Mouse (Mus musculus) stomach, postnatal 0 days (tissue): ENCODE data around the gene Itprip. TPM values are rescaled to one million over a fixed set of nuclear protein-coding genes. Genes with fewer than 3 reads are reported as not detected.
A peak's percentile ranks its signal among the peaks of the same experiment; 100 is the strongest.

ENCODE experiments used
- ATAC-seq: fragments of 200-750 bp; cut with Nextera tagmentation; 2 replicates; pipeline ENCODE4 v1.8.0; 2017; ENCODE audit not compliant: low FRiP score, low TSS enrichment
- DNase-seq: peaks from one replicate; pipeline ENCODE4 v3.0.0-alpha.2; 2016; ENCODE audit warnings: low spot score
- H3K27ac ChIP-seq: fragments of 300-500 bp; sonication (generic); replicated peaks from 2 replicates; pipeline ENCODE4 v1.5.1; 2014; ENCODE audit warnings: mild to moderate bottlenecking, control low read depth
- H3K27me3 ChIP-seq: fragments of 300-500 bp; sonication (generic); 2 replicates; pipeline ENCODE4 v1.6.1; 2014; ENCODE audit warnings: low read length; ENCODE audit not compliant: control insufficient read depth, insufficient read depth
- H3K36me3 ChIP-seq: fragments of 300-500 bp; sonication (generic); 2 replicates; pipeline ENCODE4 v1.6.1; 2014; ENCODE audit warnings: low read length, mixed read lengths; ENCODE audit not compliant: control insufficient read depth, insufficient read depth
- H3K4me1 ChIP-seq: fragments of 300-500 bp; sonication (generic); replicated peaks from 2 replicates; pipeline ENCODE4 v1.6.1; 2014; ENCODE audit warnings: antibody characterized with exemption; ENCODE audit not compliant: control insufficient read depth, insufficient read depth
- H3K4me2 ChIP-seq: fragments of 300-500 bp; sonication (generic); replicated peaks from 2 replicates; pipeline ENCODE4 v1.6.1; 2014; ENCODE audit warnings: low read depth, mild to moderate bottlenecking, control low read depth, moderate library complexity
- H3K4me3 ChIP-seq: fragments of 300-500 bp; sonication (generic); 2 replicates; pipeline ENCODE4 v1.5.1; 2014; ENCODE audit warnings: low read depth, low read length, control low read depth
- H3K9ac ChIP-seq: fragments of 300-500 bp; sonication (generic); 2 replicates; pipeline ENCODE4 v1.6.1; 2014; ENCODE audit warnings: mild to moderate bottlenecking, low read length, control low read depth, mixed read lengths
- H3K9me3 ChIP-seq: fragments of 300-500 bp; sonication (generic); 2 replicates; pipeline ENCODE4 v1.6.1; 2016; ENCODE audit warnings: low read length; ENCODE audit not compliant: control insufficient read depth
- CTCF ChIP-seq: IDR thresholded peaks from 2 replicates; pipeline ENCODE4 v1.5.1; 2016; ENCODE audit warnings: antibody characterized with exemption, low read depth, mild to moderate bottlenecking, moderate library complexity
- EP300 ChIP-seq: optimal IDR thresholded peaks from 2 replicates; pipeline ENCODE3; 2016; ENCODE audit warnings: antibody characterized with exemption
- WGBS: fragments of 180-500 bp; shearing (Covaris S2); extraction: QIAGEN DNeasy Blood & Tissue Kit; methylation state at CpG from one replicate; pipeline ENCODE4 v1.1.7; 2014; 5-methylcytosine and 5-hydroxymethylcytosine counted together
- polyA plus RNA-seq: library from polyadenylated mRNA; unstranded; fragments of >200 nt; fragmentation: Nextera tagmentation; extraction: Ambion mirVana; gene quantifications from 2 replicates; pipeline ENCODE4 v1.2.1, GENCODE M21; 2015

The Itprip gene
- polyA plus RNA-seq, 1 experiment from 2014 or later, result 7.9 TPM

- ATAC-seq, result no peak
- H3K27me3 ChIP-seq, result no peaks in the 10 kb centered on the region
- TF ChIP-seq EP300 (no peak), CTCF (no peak)
- 94% methylated on average over 7 of the region's 7 CpGs for WGBS
- no peak overlapping the region for H3K4me3 ChIP-seq
- no peaks in the 10 kb centered on the region for H3K9me3 ChIP-seq
- no peak for DNase-seq
- H3K36me3 ChIP-seq, result no peaks in the 10 kb centered on the region
- no peak overlapping the region for H3K9ac ChIP-seq
- H3K4me1 ChIP-seq, result peaks cover 15% of the 10 kb centered on the region
- H3K27ac ChIP-seq, result no peak overlapping the region
- no peak overlapping the region for H3K4me2 ChIP-seq
Measured at GRCm38 (mm10) chr19:47913344-47913743, 5.8 kb downstream of the Itprip start.

GRCm38 (mm10) chr19:47910751-47911150, 8.3 kb downstream of the Itprip start:
- H3K4me3 ChIP-seq, result no peak overlapping the region
- peaks cover 11% of the 10 kb centered on the region for H3K4me1 ChIP-seq
- H3K27ac ChIP-seq, result no peak overlapping the region
- H3K9me3 ChIP-seq, result no peaks in the 10 kb centered on the region
- H3K27me3 ChIP-seq, result no peaks in the 10 kb centered on the region
- DNase-seq (no peak), ATAC-seq (no peak)
- no peak for TF ChIP-seq CTCF
- TF ChIP-seq EP300, result no peak
- H3K9ac ChIP-seq, result no peak overlapping the region
- WGBS, result 78% methylated on average over 4 of the region's 4 CpGs
- H3K36me3 ChIP-seq, result no peaks in the 10 kb centered on the region
- no peak overlapping the region for H3K4me2 ChIP-seq

- TF ChIP-seq CTCF (no peak), EP300 (no peak)
- Histone ChIP-seq H3K4me3 (no peak overlapping the region), H3K9ac (no peak overlapping the region), H3K36me3 (no peaks in the 10 kb centered on the region), H3K9me3 (no peaks in the 10 kb centered on the region), H3K27ac (no peak overlapping the region; the same call in 1 of the 2 replicates), H3K4me2 (no peak overlapping the region; the same call in 1 of the 2 replicates), H3K27me3 (no peaks in the 10 kb centered on the region), H3K4me1 (peaks cover 11% of the 10 kb centered on the region)
- WGBS, result 47% methylated on average over 3 of the region's 4 CpGs
- ATAC-seq (no peak), DNase-seq (no peak)
Measured at GRCm38 (mm10) chr19:47910117-47910618, 8.9 kb downstream of the Itprip start.

- ATAC-seq (peak; percentile 21; the same call in 1 of the 2 replicates), DNase-seq (no peak)
- H3K36me3 ChIP-seq, result no peaks in the 10 kb centered on the region
- no peak overlapping the region for H3K4me3 ChIP-seq
- peak overlapping the region; percentile 40 for H3K4me2 ChIP-seq
- no peaks in the 10 kb centered on the region for H3K27me3 ChIP-seq
- H3K9ac ChIP-seq, result peak overlapping the region; percentile 35; the same call in 1 of the 2 replicates
- no peaks in the 10 kb centered on the region for H3K9me3 ChIP-seq
- WGBS, result 9% methylated on average over 10 of the region's 10 CpGs
- peaks cover 11% of the 10 kb centered on the region for H3K4me1 ChIP-seq
- H3K27ac ChIP-seq, result peak overlapping the region; percentile 56; the same call in 1 of the 2 replicates
- TF ChIP-seq EP300 (no peak), CTCF (peak; percentile 39; the same call in 1 of the 2 replicates)
Measured at GRCm38 (mm10) chr19:47909387-47910116, 9.5 kb downstream of the Itprip start.

- H3K4me3 ChIP-seq, result no peak overlapping the region
- peaks cover 11% of the 10 kb centered on the region for H3K4me1 ChIP-seq
- TF ChIP-seq CTCF (no peak), EP300 (no peak)
- ATAC-seq, result 0 out of 2 replicates have a peak, but pooled peaks have one; percentile 9
- no peak overlapping the region for H3K27ac ChIP-seq
- 33% methylated on average over 6 of the region's 6 CpGs for WGBS
- H3K36me3 ChIP-seq, result no peaks in the 10 kb centered on the region
- peak overlapping the region; percentile 41; the same call in 1 of the 2 replicates for H3K9ac ChIP-seq
- no peak for DNase-seq
- no peaks in the 10 kb centered on the region for H3K27me3 ChIP-seq
- no peak overlapping the region for H3K4me2 ChIP-seq
- H3K9me3 ChIP-seq, result no peaks in the 10 kb centered on the region
Measured at GRCm38 (mm10) chr19:47908961-47909371, 10.1 kb downstream of the Itprip start.

GRCm38 (mm10) chr19:47907596-47907995, 11.5 kb downstream of the Itprip start:
- Histone ChIP-seq H3K27me3 (no peaks in the 10 kb centered on the region), H3K9ac (no peak overlapping the region), H3K4me3 (no peak overlapping the region), H3K4me1 (peaks cover 11% of the 10 kb centered on the region), H3K4me2 (no peak overlapping the region), H3K9me3 (no peaks in the 10 kb centered on the region), H3K27ac (no peak overlapping the region), H3K36me3 (no peaks in the 10 kb centered on the region)
- DNase-seq, result no peak
- TF ChIP-seq EP300 (no peak), CTCF (no peak)
- ATAC-seq, result no peak
- 88% methylated on average over 9 of the region's 9 CpGs for WGBS
